Mouse (Mus musculus) spleen, adult 2 months (tissue): ENCODE measurements around the gene Clp1. TPM values are rescaled to one million over a fixed set of nuclear protein-coding genes. Genes with fewer than 3 reads are reported as not detected.

ENCODE experiments used
- DNase-seq, 2 experiments: peaks; one replicate each; pipeline versions ENCODE4 v3.0.0 to v3.0.0-alpha.2; 2012 to 2021; ENCODE audit warnings: low spot score in 2 of 2, low read depth in 1 of 2
- H3K27ac ChIP-seq: fragments of 200-500 bp; 2 replicates; pipeline ENCODE4 v1.5.1; 2012; ENCODE audit warnings: low read length, inconsistent platforms; ENCODE audit not compliant: insufficient read depth
- H3K27me3 ChIP-seq: fragments of 200-500 bp; 2 replicates; pipeline ENCODE4 v1.6.1; 2012; ENCODE audit warnings: mild to moderate bottlenecking, moderate library complexity, low read length, inconsistent platforms; ENCODE audit not compliant: control insufficient read depth, insufficient read depth
- H3K36me3 ChIP-seq: fragments of 200-500 bp; 2 replicates; pipeline ENCODE4 v1.6.1; 2012; ENCODE audit warnings: mild to moderate bottlenecking, low read length, inconsistent platforms; ENCODE audit not compliant: control insufficient read depth, insufficient read depth
- H3K4me1 ChIP-seq: fragments of 200-500 bp; 2 replicates; pipeline ENCODE4 v1.6.1; 2011; ENCODE audit warnings: inconsistent platforms; ENCODE audit not compliant: control insufficient read depth, insufficient read depth, insufficient read length
- H3K4me3 ChIP-seq: fragments of 200-500 bp; 2 replicates; pipeline ENCODE4 v1.5.1; 2011; ENCODE audit warnings: mild to moderate bottlenecking, inconsistent platforms; ENCODE audit not compliant: insufficient read depth, insufficient read length; ENCODE audit errors: extremely low read depth
- CTCF ChIP-seq: fragments of 200-500 bp; IDR thresholded peaks from 2 replicates; pipeline ENCODE4 v1.5.1; 2011; ENCODE audit warnings: mild to moderate bottlenecking, inconsistent platforms; ENCODE audit not compliant: insufficient read depth, insufficient read length, insufficient replicate concordance; ENCODE audit errors: extremely low read depth
- POLR2A ChIP-seq: fragments of 200-500 bp; IDR thresholded peaks from 2 replicates; pipeline ENCODE4 v1.6.1; 2011; ENCODE audit warnings: low read depth, low read length, inconsistent platforms
- WGBS: fragments of 180-500 bp; shearing (Covaris S2); methylation state at CpG from one replicate; pipeline ENCODE4 v1.1.7; 2018; 5-methylcytosine and 5-hydroxymethylcytosine counted together
- polyA plus RNA-seq: library from polyadenylated mRNA; depleted of rRNA; stranded (reverse); fragments of >200 nt; gene quantifications from 2 replicates; pipeline ENCODE4 v1.2.3, GENCODE M21; 2012

The Clp1 gene
- polyA plus RNA-seq, 1 experiment = 12.8 TPM

GRCm38 (mm10) chr2:84723856-84724255 lies 3.3 kb downstream of the Clp1 start:
- no peak overlapping the region for H3K27ac ChIP-seq
- TF ChIP-seq POLR2A (no peak), CTCF (no peak)
- DNase-seq = no peak
- peaks cover 15% of the 10 kb centered on the region for H3K36me3 ChIP-seq
- H3K4me1 ChIP-seq = peaks cover 7% of the 10 kb centered on the region
- H3K27me3 ChIP-seq = no peaks in the 10 kb centered on the region
- WGBS = 84% methylated on average over 14 of the region's 14 CpGs
- H3K4me3 ChIP-seq = no peak overlapping the region

GRCm38 (mm10) chr2:84721182-84721581 lies 6.0 kb downstream of the Clp1 start:
- peaks cover 7% of the 10 kb centered on the region for H3K4me1 ChIP-seq
- H3K27ac ChIP-seq = no peak overlapping the region
- DNase-seq = no peak
- no peaks in the 10 kb centered on the region for H3K27me3 ChIP-seq
- WGBS = 87% methylated on average over 3 of the region's 3 CpGs
- no peak overlapping the region for H3K4me3 ChIP-seq
- peaks cover 15% of the 10 kb centered on the region for H3K36me3 ChIP-seq
- no peak for TF ChIP-seq POLR2A
- no peak for TF ChIP-seq CTCF

GRCm38 (mm10) chr2:84720718-84721117 lies 6.4 kb downstream of the Clp1 start:
- H3K27me3 ChIP-seq = no peaks in the 10 kb centered on the region
- no peak overlapping the region for H3K4me3 ChIP-seq
- WGBS = 97% methylated on average over 2 of the region's 2 CpGs
- H3K27ac ChIP-seq = no peak overlapping the region
- peaks cover 4% of the 10 kb centered on the region for H3K4me1 ChIP-seq
- no peak for TF ChIP-seq CTCF
- DNase-seq = no peak
- H3K36me3 ChIP-seq = peaks cover 13% of the 10 kb centered on the region

- WGBS = 90% methylated on average over 4 of the region's 4 CpGs
- peaks cover 1% of the 10 kb centered on the region; the same call in 1 of the 2 replicates for H3K36me3 ChIP-seq
- no peak for TF ChIP-seq CTCF
- TF ChIP-seq POLR2A = no peak
Measured at GRCm38 (mm10) chr2:84717357-84717756, 9.8 kb downstream of the Clp1 start.

GRCm38 (mm10) chr2:84716423-84717355 lies 10.5 kb downstream of the Clp1 start:
- Histone ChIP-seq H3K36me3 (peaks cover 1% of the 10 kb centered on the region; the same call in 1 of the 2 replicates), H3K4me3 (peak overlapping the region; percentile 98; the same call in 1 of the 2 replicates), H3K4me1 (peaks cover 3% of the 10 kb centered on the region), H3K27ac (peak overlapping the region; percentile 90), H3K27me3 (no peaks in the 10 kb centered on the region)
- DNase-seq = no peak
- 14% methylated on average over 9 of the region's 9 CpGs for WGBS
- TF ChIP-seq CTCF (no peak), POLR2A (no peak)

More at GRCm38 (mm10) chr2:84717357-84717756, 9.8 kb downstream of the Clp1 start:
- H3K27me3 ChIP-seq = no peaks in the 10 kb centered on the region
- no peak overlapping the region for H3K27ac ChIP-seq
- DNase-seq = no peak
- peaks cover 3% of the 10 kb centered on the region for H3K4me1 ChIP-seq
- H3K4me3 ChIP-seq = no peak overlapping the region

GRCm38 (mm10) chr2:84715562-84716361 lies 11.4 kb downstream of the Clp1 start:
- H3K36me3 ChIP-seq = peaks cover 2% of the 10 kb centered on the region
- WGBS = under 1% methylated on average over 33 of the region's 33 CpGs
- no peak for TF ChIP-seq CTCF

More at GRCm38 (mm10) chr2:84715562-84716361, 11.4 kb downstream of the Clp1 start:
- peak overlapping the region; percentile 94 for H3K27ac ChIP-seq
- H3K27me3 ChIP-seq = no peaks in the 10 kb centered on the region
- peak; percentile 74 to 98 for DNase-seq
- peaks cover 3% of the 10 kb centered on the region for H3K4me1 ChIP-seq
- peak overlapping the region; percentile 98 for H3K4me3 ChIP-seq
